Mouse (Mus musculus): Measurements from ENCODE around the gene Invs.
"Not testable (repeated sequence)": the region's sequence is repeated elsewhere in the genome, so short reads cannot be mapped to it uniquely, and the experiment has no call there.

Invs gene

DNA sequence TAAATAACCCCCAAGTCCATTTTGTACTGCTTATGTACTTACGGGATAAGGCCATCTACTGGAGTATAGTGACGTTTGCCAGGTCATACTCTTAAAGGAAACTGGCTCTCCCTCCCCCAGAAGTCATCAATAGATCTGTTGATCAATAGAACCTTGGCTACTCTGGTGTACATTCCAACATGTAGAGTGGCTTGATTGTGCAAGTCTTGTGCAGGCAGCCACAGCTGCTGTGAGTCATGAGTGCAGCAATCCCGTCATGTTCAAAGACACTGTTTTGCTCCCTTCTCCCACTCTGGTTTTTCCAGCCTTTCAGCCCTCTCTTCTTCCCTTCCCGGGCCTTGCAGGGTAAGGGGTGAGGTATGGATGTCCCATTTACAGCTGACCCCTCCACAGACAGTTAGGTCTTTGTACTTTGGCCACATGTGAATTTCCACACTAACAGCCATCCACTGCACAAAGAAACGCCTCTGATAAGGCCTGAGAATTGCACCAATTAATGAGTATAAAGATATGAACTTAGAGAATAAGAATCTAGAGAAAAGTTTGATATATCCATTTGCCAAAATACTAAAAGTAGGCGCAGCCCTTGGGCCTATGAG is 53.0 kb downstream of the Invs start:
- no peak for DNase-seq

DNA sequence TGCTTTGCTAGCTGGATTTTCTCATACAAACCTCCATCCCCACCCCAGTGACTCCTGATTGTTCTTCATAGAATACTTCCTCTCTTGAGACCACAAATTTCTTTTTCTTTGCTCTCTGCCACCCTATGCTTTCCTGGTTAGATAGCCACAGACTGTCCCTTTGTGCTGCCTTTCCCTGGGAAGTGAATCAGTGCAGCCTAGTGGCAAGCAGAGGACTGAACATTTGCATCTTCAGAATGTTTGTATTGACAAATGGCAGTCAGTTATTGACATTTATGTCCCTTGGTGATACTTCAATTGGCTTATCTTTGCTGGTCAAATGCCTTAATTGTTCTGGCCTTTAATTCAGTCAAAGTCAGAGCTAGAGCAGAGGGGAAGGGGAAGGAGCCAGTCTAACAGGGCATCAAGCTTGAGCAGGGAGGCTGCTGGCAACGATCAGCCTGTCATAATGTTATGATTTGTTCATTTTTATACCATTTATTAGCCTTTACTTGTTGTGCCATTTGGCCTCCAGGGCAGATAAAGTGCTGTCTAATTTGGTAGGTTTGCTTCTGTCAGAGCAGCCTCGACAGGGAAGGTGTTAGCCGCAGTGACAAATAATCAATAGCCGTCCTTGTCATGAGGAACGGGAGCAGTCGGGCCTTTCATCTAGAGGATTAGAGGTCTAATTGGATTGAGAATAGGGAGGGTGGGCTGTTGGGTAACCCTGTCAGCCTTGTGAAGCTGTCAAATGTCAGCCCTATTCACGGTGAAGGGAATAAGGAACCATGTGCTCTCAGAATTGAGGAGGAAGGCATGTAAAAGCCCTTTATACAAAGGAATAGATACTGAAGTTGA is 55.6 kb downstream of the Invs start:
- no peak for DNase-seq

DNA sequence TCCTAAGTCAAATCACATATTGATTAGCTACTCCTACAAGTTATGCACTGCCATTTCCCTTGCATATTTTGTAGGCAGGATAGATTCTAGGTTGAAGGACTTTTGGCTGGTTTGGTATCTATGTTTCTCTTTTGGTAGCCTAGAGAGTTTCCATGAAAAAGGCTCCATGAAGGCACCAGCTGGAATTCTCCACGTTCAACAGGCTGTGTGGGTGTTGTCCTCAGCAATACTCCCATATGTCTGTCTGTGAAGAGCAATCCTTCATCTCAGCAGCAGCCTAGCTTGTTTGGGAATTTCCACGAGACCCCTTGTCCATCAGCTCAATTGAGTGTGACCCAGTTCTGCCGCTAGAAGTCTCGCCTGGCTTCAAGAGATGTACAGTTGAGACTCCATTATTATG is 63.1 kb downstream of the Invs start:
- no peak for DNase-seq

- DNase-seq, result no peak
Measured at GRCm38 (mm10) chr4:48362367-48362766, 82.8 kb downstream of the Invs start.

DNA sequence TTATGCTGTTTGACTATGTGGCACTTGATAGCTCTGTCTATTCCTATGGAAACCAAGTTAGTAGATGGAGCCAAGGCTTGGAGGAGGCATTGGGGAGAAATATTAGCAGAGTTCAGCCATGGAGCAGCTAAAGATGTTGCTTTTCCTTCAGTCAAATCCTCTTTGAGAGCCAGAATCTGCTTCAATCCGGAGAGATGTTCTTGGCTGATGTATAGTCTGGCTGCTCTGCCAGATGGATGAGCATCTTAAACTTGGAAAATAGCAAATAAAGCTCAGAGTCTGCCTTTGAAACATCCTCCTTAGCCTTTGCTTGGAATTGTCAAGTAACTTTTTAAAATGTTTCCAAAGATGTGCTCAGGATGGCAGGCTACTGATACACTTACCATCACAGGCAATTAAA is 91.5 kb downstream of the Invs start:
- DNase-seq, result no peak

GRCm38 (mm10) chr4:48380940-48381339 is 101.4 kb downstream of the Invs start:
- peak; percentile 64 for DNase-seq

GRCm38 (mm10) chr4:48382506-48382905 is 102.9 kb downstream of the Invs start:
- no peak for DNase-seq

DNA sequence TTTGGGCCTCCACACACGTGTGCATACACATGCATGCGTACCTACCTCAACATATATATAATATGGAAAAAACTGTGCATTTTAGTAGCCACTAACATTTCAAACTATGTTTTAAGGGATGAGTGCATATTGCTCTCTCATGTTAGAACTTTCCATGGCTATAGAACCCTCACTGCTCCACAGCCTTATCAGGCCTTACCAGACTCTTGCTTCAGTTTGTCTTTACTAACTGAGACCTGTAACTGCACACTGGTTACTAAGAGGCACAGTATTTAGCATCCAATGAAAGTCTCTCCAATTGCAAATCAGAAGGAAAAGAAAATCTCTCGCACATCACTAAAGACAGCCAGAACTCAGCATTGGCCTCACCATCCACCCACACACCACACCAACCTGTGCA is 117.4 kb downstream of the Invs start:
- no peak for DNase-seq

GRCm38 (mm10) chr4:48403066-48403640 is 123.6 kb downstream of the Invs start:
- no peak for DNase-seq

DNA sequence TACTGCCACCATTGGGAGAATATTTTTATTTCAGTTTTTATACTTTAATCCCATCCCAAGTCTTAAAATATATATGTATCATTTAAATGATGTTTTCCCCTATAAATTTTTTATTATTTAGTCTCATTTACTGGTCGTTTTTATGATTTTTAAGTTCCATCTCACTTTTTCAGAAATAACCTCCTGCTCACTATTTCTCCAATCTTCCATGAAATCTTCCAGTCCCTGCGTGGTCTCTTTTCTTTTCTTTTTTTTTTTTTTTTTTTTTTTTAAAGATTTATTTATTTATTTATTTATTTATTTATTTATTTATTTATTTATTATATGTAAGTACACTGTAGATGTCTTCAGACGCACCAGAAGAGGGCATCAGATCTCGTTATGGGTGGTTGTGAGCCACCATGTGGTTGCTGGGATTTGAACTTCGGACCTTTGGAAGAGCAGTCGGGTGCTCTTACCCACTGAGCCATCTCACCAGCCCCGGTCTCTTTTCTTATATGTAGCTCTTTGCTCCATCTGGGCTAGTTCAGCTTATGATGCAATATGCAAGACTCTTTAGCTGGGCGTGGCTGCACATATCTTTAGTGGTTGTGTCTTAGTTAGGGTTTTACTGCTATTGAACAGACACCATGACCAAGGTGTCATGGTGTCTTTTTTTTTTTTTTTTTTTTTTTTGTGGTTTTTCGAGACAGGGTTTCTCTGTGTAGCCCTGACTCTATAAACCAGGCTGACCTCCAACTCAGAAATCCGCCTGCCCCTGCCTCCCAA is 126.3 kb downstream of the Invs start:
- DNase-seq, result not testable (repeated sequence)

GRCm38 (mm10) chr4:48407350-48408039 is 127.9 kb downstream of the Invs start:
- DNase-seq, result peak; percentile 37

DNA sequence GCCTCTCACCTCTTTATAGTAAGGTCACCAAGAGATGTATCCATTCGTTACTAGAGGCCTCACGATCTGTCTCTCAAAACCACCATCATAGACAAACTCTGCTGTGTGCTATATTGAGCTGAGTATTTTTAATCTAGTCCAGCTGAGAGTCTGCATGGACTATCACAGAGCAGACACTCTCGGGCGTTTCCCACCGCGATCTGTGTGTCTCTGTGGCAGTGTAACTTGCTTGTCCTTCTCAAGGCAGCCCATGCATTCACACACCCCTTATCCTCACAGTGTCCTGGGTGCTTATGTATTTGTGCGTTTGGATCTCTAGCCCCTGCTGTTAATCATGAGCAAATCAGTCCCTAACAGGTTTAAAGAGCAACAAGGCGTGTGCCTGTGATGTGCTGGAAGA is 133.9 kb downstream of the Invs start:
- DNase-seq, result no peak

GRCm38 (mm10) chr4:48415838-48416335 is 136.3 kb downstream of the Invs start:
- DNase-seq, result peak; percentile 12

- DNase-seq, result no peak
Measured at GRCm38 (mm10) chr4:48418831-48419468, 139.4 kb downstream of the Invs start.

DNA sequence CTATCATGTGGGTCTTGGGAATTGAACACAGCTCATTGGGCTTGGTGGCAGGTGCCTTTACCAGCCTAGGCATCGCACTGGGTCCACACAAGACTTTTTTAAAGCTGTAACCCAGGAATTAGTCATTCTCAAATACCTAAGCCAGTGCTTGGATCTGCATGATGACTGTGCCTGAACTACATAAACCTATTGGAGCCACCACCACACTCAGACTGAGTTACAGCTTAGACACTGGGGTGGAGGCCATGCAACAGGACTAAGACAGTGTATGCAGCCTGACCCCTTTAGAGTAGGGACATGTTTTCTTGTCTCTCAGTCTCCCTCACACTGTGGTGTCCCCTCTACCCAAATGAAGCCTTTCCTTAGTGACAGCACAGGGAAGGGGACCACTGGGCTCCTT is 143.1 kb downstream of the Invs start:
- DNase-seq, result no peak

DNA sequence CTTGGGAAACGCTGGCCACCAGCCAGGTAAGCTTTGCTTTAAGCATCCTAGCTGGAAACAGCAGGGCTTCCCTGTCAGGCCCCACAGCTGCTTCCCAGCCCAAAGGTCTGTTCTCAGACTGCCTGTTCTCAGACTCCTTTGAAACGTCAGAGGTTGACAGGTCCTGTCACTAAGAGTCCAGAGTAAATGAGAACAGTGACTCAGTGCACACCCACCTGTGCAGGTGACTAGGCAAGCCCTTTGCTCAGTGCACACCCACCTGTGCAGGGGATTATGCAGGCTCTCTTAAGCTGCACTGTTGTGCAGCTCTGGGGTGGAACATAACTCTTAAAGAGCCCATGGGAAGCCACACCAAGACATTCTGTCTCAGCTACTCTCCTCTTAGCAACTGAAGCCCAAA is 144.2 kb downstream of the Invs start:
- DNase-seq, result no peak

GRCm38 (mm10) chr4:48427413-48427812 is 147.9 kb downstream of the Invs start:
- no peak for DNase-seq

DNA sequence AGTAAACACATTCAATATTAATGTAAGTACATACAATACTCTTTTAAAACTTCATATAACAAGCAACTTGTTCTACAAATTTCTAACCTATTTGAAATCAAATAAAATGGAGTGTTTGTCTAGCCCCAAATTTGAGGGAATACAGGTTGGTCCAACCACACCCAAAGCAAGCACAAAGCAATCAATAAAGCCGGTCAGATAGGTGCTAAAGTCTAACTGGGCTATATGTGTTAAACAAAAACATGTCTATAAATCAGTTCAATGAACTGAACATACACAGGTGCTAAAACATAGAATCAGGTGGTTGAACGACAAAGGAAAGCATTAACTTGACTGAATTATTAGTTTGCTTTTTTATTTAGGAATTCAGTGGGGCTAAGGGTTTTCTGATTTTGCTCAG is 148.5 kb downstream of the Invs start:
- DNase-seq, result no peak

GRCm38 (mm10) chr4:48454106-48454773 is 174.7 kb downstream of the Invs start:
- no peak for DNase-seq

DNA sequence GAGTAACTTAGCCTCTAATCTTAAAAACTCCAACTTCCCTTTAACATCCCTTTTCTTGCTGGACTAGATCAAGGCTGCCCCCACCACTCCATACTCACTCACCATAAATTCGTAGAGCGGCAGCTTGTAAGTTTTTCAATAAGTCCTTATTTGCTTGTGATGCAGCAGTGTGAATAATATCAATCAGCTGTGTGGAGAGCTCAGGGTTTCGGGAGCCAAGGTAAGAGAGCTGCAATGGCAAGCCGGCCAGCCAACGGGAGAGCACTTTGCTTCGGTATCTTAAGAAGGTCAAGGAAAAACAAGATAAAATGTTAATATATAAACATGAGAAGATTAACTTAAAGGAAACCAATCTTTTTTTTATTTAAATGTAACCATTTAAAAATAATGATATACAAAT is 178.9 kb downstream of the Invs start:
- DNase-seq, result no peak

DNA sequence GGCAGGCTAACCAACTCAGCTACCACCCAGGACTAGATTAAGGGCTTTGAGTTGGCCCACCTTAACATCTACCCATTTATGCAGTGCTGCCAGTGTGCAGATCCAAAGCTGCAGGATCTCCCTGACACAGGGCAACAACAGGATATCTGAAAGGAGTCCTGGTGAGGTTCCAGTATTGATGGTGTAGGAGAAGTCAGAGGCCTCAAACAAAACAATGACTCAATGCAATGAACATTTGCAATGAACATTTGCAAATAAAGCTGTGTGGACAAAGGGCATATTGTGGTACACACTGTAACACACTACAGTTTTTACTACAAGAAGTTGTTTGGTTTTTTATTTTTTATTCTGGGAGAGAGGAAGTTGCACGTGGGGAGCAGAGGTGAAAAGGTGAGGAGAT is 181.5 kb downstream of the Invs start:
- DNase-seq, result no peak

- no peak for DNase-seq
Measured at GRCm38 (mm10) chr4:48470977-48471376, 191.4 kb downstream of the Invs start.
